Mouse (Mus musculus) midbrain, embryonic 14.5 days (tissue): ENCODE measurements at regions not wholly inside any gene's neighbourhood (a gene's known extent, or its start where the extent isn't known, plus 50 kb on each side); places are given as distances from the start of the nearest gene placed in this dataset.

ENCODE experiments used
- ATAC-seq: fragments of 200-750 bp; cut with Nextera tagmentation; 2 replicates; pipeline ENCODE4 v1.8.0; 2017; ENCODE audit warnings: moderate number of reproducible peaks, moderate library complexity; ENCODE audit not compliant: low FRiP score, low TSS enrichment
- DNase-seq: peaks from one replicate; pipeline ENCODE4 v3.0.0-alpha.2; 2015
- H3K27ac ChIP-seq: fragments of 300-500 bp; sonication (generic); replicated peaks from 2 replicates; pipeline ENCODE4 v1.5.1; 2014; ENCODE audit warnings: mild to moderate bottlenecking, low read depth, low read length, moderate library complexity
- H3K27me3 ChIP-seq: fragments of 300-500 bp; sonication (generic); 2 replicates; pipeline ENCODE4 v1.6.1; 2014; ENCODE audit warnings: low read length, control low read depth, mixed read lengths; ENCODE audit not compliant: control insufficient read depth, insufficient read depth
- H3K36me3 ChIP-seq: fragments of 300-500 bp; sonication (generic); 2 replicates; pipeline ENCODE4 v1.6.1; 2014; ENCODE audit warnings: low read length, control low read depth; ENCODE audit not compliant: control insufficient read depth, insufficient read depth
- H3K4me1 ChIP-seq: fragments of 300-500 bp; sonication (generic); 2 replicates; pipeline ENCODE4 v1.6.1; 2014; ENCODE audit warnings: mild to moderate bottlenecking, antibody characterized with exemption, low read length, control low read depth; ENCODE audit not compliant: control insufficient read depth, insufficient read depth
- H3K4me2 ChIP-seq: fragments of 300-500 bp; sonication (generic); 2 replicates; pipeline ENCODE4 v1.6.1; 2014; ENCODE audit warnings: mild to moderate bottlenecking, low read length, moderate library complexity
- H3K4me3 ChIP-seq: fragments of 300-500 bp; sonication (generic); replicated peaks from 2 replicates; pipeline ENCODE4 v1.5.1; 2014; ENCODE audit warnings: low read depth, low read length
- H3K9ac ChIP-seq: fragments of 300-500 bp; sonication (generic); replicated peaks from 2 replicates; pipeline ENCODE4 v1.6.1; 2014; ENCODE audit warnings: mild to moderate bottlenecking, low read length, moderate library complexity
- H3K9me3 ChIP-seq: fragments of 300-500 bp; sonication (generic); 2 replicates; pipeline ENCODE4 v1.6.1; 2016; ENCODE audit warnings: low read length, control low read depth, mixed read lengths; ENCODE audit not compliant: control insufficient read depth
- WGBS: fragments of 180-500 bp; shearing (Covaris S2); extraction: QIAGEN DNeasy Blood & Tissue Kit; methylation state at CpG from one replicate; pipeline ENCODE4 v1.1.7; 2014; 5-methylcytosine and 5-hydroxymethylcytosine counted together

DNA sequence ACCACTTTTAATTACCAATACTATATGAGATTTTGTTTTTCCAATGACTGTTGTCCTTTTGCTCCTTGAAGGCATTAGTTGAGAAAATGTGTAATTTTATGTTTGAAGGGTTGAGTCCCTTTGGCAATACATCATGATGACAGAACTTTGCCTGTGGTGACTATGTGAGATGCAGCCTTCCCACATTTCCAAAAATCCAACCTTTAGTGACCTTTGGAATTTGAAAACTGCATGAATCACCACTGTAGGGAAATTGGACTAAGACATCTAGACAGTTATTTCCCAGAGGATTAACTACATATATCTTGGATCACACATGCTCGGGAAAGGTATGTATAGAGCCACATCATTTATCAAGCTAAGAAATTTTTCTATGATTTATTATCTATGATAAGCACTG lies 57.7 kb downstream of the Fbxo5 start:
- no peaks in the 10 kb centered on the region for H3K36me3 ChIP-seq
- 85% methylated on average over 1 of the region's 1 CpGs for WGBS
- DNase-seq = no peak
- no peaks in the 10 kb centered on the region for H3K27me3 ChIP-seq
- H3K4me2 ChIP-seq = no peak overlapping the region
- H3K4me3 ChIP-seq = no peak overlapping the region
- no peak overlapping the region for H3K27ac ChIP-seq
- H3K9me3 ChIP-seq = no peaks in the 10 kb centered on the region
- H3K9ac ChIP-seq = no peak overlapping the region
- H3K4me1 ChIP-seq = no peaks in the 10 kb centered on the region
- ATAC-seq = no peak

DNA sequence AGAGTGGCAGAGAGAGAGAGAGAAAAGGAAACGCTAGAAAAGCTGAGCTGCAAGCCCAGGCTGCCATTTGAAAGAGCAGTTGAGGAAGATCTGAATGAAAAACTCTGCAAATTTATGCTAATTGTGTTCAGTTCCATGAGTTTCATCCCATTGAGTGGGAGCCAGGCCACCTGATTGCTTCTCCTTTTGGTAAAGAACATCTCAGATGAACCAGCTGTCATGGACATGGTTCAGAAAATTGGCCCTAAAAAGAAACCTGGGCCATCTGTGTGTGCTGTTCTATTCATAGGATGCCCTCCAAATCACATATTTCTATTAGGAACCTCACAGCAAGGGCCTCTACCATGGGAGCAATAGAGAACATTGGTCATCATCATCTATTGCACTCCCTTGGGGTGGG lies 70.3 kb downstream of the Fbxo5 start:
- 84% methylated on average over 1 of the region's 1 CpGs for WGBS
- H3K9me3 ChIP-seq = no peaks in the 10 kb centered on the region
- no peak for ATAC-seq
- no peak overlapping the region for H3K9ac ChIP-seq
- no peak for DNase-seq
- no peak overlapping the region for H3K4me3 ChIP-seq
- H3K27me3 ChIP-seq = no peaks in the 10 kb centered on the region
- H3K4me1 ChIP-seq = no peaks in the 10 kb centered on the region
- H3K36me3 ChIP-seq = no peaks in the 10 kb centered on the region
- no peak overlapping the region for H3K4me2 ChIP-seq
- H3K27ac ChIP-seq = no peak overlapping the region

DNA sequence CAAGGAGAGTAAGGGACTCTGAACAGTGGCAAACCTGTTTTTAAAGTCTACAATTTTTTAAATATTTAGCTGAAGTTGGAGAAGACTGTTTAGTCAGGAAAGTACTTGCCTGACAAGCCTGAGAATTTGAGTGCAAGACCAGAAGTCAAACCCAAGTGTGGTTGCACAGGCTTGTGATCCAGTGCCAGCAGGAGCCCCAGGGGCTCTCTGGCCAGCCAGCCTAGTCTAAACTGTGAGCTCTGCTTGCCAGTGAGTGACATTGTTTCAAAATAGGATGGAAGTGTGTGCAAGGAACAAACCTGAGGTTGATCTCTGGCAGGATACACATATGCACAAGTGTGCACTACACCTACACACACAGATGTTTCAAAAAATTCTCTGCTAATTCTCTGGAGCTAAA lies 60.8 kb downstream of the Vip start:
- H3K27me3 ChIP-seq = no peaks in the 10 kb centered on the region
- H3K36me3 ChIP-seq = no peaks in the 10 kb centered on the region
- H3K9me3 ChIP-seq = no peaks in the 10 kb centered on the region
- H3K27ac ChIP-seq = no peak overlapping the region
- ATAC-seq (no peak), DNase-seq (no peak)
- H3K4me1 ChIP-seq = no peaks in the 10 kb centered on the region
- no peak overlapping the region for H3K9ac ChIP-seq
- no peak overlapping the region for H3K4me2 ChIP-seq
- H3K4me3 ChIP-seq = no peak overlapping the region

- no peak for DNase-seq
- H3K9me3 ChIP-seq = no peaks in the 10 kb centered on the region
- H3K4me2 ChIP-seq = no peak overlapping the region
- H3K4me1 ChIP-seq = no peaks in the 10 kb centered on the region
- no peaks in the 10 kb centered on the region for H3K27me3 ChIP-seq
- no peaks in the 10 kb centered on the region for H3K36me3 ChIP-seq
- no peak overlapping the region for H3K27ac ChIP-seq
- peak; percentile 57; the same call in 1 of the 2 replicates for ATAC-seq
- H3K4me3 ChIP-seq = no peak overlapping the region
- H3K9ac ChIP-seq = no peak overlapping the region
These were observed 58.4 kb downstream of the Vip start for GRCm38 (mm10) chr10:5697457-5697856.
